Mouse (Mus musculus) megakaryocyte progenitor cell, adult 5-6 weeks (primary cell): Measurements from ENCODE around the gene Tmem97. TPM values are rescaled to one million over a fixed set of nuclear protein-coding genes. Genes with fewer than 3 reads are reported as not detected.
"Not testable (repeated sequence)": the region's sequence is repeated elsewhere in the genome, so short reads cannot be mapped to it uniquely, and the experiment has no call there.

Experiments
- ATAC-seq: replicated peaks from 2 replicates; pipeline ENCODE4 v1.8.0; 2016; ENCODE audit warnings: mild to moderate bottlenecking, moderate TSS enrichment, inconsistent platforms; ENCODE audit not compliant: poor library complexity
- total RNA-seq, 2 experiments: library from RNA; stranded (forward) in 1 of 2; stranded (reverse) in 1 of 2; fragments of 157-497, 149-512 nt in 1 of 2; fragments of 200-1000 nt in 1 of 2; gene quantifications; 2 replicates each; pipeline versions ENCODE4 v1.2.3 to v1.2.4; 2015 to 2017

Tmem97 gene
- total RNA-seq (2015): 102 and 108 TPM in 2 replicates
- 77.5 and 77.9 TPM in 2 replicates for total RNA-seq (2017)

- ATAC-seq: peak; percentile 99
Observed at GRCm38 (mm10) chr11:78550168-78551058, at the start of gene Tmem97. Gene Tmem97, minus strand, starts transcription at chr11:78550777.

- peak; percentile 92 for ATAC-seq
Observed at GRCm38 (mm10) chr11:78600051-78600450, 49.5 kb upstream of the Tmem97 start.

- ATAC-seq: no peak
Observed at GRCm38 (mm10) chr11:78598763-78599415, 48.3 kb upstream of the Tmem97 start.

GRCm38 (mm10) chr11:78596750-78597149 lies 46.2 kb upstream of the Tmem97 start:
- no peak for ATAC-seq

- ATAC-seq: peak; percentile 35; the same call in 1 of the 2 replicates
Observed at GRCm38 (mm10) chr11:78595773-78596172, 45.2 kb upstream of the Tmem97 start.

GRCm38 (mm10) chr11:78594271-78594964 lies 43.8 kb upstream of the Tmem97 start:
- peak; percentile 72 for ATAC-seq

GRCm38 (mm10) chr11:78587677-78588076 lies 37.1 kb upstream of the Tmem97 start:
- ATAC-seq: not testable (repeated sequence)

- ATAC-seq: no peak
Observed at GRCm38 (mm10) chr11:78586099-78586498, 35.5 kb upstream of the Tmem97 start.

- ATAC-seq: peak; percentile 76
Observed at GRCm38 (mm10) chr11:78582848-78583247, 32.3 kb upstream of the Tmem97 start.

GRCm38 (mm10) chr11:78574975-78575374 lies 24.4 kb upstream of the Tmem97 start:
- ATAC-seq: 0 out of 2 replicates have a peak, but pooled peaks have one; percentile 11

- peak; percentile 88 for ATAC-seq
Observed at GRCm38 (mm10) chr11:78574536-78574935, 24.0 kb upstream of the Tmem97 start.

- not testable (repeated sequence) for ATAC-seq
Observed at GRCm38 (mm10) chr11:78574031-78574430, 23.5 kb upstream of the Tmem97 start.

- peak; percentile 46 for ATAC-seq
Observed at GRCm38 (mm10) chr11:78571854-78572253, 21.3 kb upstream of the Tmem97 start.

- ATAC-seq: no peak
Observed at GRCm38 (mm10) chr11:78571441-78571840, 20.9 kb upstream of the Tmem97 start.

- ATAC-seq: no peak
Observed at GRCm38 (mm10) chr11:78569806-78570205, 19.2 kb upstream of the Tmem97 start.

- ATAC-seq: no peak
Observed at GRCm38 (mm10) chr11:78568827-78569226, 18.2 kb upstream of the Tmem97 start.

GRCm38 (mm10) chr11:78567614-78568013 lies 17.0 kb upstream of the Tmem97 start:
- no peak for ATAC-seq

- peak; percentile 34; the same call in 1 of the 2 replicates for ATAC-seq
Observed at GRCm38 (mm10) chr11:78566775-78567174, 16.2 kb upstream of the Tmem97 start.

- peak; percentile 91 for ATAC-seq
Observed at GRCm38 (mm10) chr11:78560447-78560846, 9.9 kb upstream of the Tmem97 start.

GRCm38 (mm10) chr11:78557241-78557640 lies 6.7 kb upstream of the Tmem97 start:
- peak; percentile 49; the same call in 1 of the 2 replicates for ATAC-seq

- no peak for ATAC-seq
Observed at GRCm38 (mm10) chr11:78556070-78556469, 5.5 kb upstream of the Tmem97 start.
